Mouse (Mus musculus) embryo, embryonic 11 days (tissue): ENCODE data around the gene Gm11037.

Source experiments
- DNase-seq: peaks from one replicate; pipeline ENCODE4 v3.0.0-alpha.2; 2015

The Gm11037 gene

DNA sequence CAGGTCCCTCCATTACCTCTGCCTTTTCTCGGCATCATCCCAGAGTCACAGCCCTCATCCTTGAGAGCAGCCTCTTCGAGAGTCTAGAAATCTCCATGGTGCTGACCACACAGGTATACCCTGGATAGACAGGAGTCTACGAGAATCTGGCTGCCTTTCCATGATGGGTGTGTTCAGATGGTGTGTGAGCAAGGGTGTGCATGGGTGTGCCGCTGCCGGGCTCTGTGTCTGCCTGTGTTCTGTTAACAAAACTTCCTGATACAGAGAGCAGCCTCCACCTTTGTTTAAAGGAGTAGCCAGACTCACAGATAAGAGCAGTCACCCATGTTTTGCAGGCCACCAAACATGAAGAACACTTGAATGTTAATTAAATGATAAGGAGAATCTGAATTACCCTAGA lies 3.5 kb upstream of the Gm11037 start:
- no peak for DNase-seq

DNA sequence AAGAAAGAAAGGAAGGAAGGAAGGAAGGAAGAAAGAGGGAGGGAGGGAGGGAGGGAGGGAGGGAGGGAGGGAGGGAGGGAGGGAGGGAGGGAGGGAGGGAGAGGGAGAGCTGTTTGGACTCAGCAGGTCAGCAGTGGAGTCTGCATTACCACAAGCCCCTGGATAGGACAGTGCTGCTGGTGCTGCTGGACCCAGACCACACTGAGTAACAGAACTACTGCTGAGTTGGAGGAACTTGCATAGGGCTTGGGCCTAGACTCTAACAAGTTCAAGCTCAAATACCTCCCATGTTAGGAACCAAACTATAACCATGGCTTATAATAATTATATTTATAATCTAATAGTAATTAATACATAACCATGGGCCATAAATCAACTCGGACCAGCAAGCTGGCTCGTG lies 2.4 kb upstream of the Gm11037 start:
- no peak for DNase-seq

DNA sequence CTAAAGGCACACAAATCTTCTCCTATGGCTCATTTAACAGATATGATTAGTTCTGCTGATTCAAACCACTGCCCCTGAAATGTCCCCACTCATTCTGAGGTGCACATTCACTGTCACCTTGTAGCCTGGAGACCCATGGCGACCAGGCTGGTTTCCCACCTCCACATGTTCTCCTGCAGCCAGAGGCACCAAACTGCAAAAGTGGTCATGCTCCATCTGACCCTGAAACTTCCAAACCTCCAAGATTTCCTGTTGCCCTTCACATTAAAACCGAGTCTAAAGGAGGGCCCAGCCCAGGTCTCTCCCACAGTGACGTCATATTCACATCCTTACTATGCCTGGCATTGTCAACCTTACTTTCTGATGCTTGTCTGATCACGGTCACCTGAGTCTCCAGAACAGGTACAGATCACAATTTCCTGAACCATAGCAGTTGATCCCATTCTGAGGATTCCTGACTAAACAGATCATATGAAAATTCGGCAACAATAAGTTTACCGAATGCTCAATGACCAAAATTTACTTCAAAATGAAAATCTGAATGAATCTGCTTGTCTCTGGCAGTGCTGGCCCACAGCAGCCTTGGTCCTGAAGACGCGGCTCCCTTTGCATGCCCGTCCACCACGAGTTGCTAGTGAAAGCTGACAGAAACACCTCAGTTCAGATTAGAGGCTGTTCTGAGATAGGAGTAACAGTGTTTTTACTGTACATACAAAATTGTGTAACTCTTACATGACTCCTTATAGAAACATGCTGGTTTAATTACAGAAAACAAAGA lies 997 bp upstream of the Gm11037 start:
- no peak for DNase-seq

DNA sequence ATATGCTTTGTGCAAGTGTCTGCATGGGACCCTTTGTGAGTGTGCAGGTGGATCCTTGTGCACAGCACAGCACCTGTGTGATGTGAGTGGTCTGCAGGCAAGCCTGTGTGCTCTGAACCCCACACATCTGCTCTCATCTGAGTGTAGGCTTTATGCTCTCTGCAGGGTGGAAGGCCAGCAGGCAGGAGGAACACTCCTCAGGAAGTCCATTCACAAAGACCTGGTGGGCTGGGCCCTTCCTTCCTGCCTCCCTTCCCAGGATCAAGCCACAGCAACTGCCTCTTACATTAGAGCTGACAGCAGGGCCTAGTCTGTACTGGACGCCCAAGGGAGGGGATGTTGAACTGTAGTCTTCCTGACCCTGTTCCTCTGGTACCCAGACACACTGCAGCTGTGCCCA lies 1.1 kb downstream of the Gm11037 start:
- DNase-seq: no peak

DNA sequence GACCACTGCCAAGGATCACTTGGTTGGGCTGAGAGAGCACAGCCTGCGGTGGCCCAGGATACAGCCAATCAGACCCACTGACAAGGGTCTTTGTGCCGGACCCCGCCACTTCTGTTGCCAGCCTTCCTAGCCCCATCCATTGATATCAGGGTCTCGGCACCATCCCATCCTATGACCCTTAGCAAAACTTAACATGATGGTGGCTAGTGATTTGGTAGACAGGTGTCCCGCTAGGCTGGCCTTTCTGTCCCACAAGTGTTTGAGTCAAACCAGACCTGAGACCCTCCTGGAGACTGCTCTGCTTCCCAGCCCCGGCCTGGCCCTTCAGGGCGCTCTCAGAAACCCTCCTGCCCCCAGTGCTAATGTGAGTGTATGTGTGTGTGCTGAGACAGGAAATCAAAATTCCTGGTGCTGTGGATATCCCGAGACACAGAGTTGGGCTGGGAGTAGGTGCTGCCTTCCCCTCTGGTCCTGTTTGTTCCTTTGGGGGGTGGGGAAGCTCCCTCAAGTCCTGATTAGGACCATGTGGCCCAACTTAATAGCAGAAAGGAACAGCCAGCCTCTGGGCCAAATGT lies 1.6 kb downstream of the Gm11037 start:
- no peak for DNase-seq

DNA sequence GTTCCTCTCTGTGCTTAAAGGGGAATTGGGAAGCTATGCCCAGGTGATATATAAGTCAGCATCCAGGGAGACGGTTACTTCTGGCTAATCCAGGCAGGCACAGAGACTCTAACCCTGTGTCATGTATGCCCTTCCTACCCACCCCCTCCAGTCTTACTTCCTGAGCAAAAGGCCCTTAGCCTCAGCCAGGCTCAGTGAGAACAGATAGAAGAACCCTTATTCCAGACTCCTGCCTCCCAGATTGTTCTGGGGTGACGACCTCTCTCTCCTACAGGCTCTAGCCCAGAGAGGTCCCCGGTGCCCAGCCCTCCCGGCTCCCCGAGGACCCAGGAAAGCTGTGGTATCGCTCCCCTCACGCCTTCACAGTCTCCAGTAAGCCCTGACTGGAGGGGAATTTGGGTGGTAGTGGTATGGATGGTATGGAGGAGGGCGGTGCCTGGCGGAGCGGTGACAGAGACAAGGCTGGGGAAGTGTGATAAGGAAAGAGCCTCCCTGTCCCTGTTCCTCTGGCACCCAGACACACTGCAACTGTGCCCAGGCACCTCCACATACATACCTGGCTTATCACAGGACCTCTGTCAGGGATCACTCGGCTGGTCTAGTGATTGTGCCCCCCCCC lies 2.3 kb downstream of the Gm11037 start:
- no peak for DNase-seq

DNA sequence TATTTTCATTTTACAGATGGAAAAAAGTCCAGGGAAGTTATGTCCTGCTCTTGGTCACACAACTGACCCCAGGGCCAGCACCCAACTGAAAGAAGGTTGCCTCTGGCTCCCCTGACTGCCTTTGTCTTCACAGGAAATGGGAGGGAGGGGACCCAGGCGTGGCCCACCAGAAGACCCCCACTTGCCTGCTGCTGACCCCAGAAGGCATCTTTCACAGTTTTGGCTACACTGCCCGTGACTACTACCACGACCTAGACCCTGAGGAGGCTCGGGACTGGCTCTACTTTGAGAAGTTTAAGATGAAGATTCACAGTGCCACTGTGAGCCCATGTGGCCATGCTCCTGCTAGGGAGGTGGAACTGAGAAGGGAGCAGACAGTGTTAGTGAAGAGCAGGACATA lies 5.0 kb downstream of the Gm11037 start:
- DNase-seq: no peak

DNA sequence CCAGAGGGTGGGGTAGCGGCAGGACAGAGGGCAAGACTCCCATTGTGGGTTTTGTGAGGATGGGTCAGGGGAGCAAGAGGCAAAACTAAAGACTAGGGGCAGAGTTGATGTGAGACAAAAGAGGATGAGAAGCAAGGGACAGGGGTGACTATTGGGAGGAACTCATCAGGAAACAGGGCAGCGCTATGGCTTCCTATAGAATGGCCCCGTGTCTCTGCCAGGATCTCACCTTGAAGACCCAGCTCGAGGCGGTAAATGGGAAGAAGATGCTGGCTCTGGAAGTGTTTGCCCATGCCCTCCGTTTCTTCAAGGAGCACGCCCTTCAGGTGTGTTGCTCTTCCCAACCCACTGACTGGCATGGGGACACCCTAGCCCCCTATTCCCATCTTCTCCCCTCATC lies 5.5 kb downstream of the Gm11037 start:
- DNase-seq: no peak

DNA sequence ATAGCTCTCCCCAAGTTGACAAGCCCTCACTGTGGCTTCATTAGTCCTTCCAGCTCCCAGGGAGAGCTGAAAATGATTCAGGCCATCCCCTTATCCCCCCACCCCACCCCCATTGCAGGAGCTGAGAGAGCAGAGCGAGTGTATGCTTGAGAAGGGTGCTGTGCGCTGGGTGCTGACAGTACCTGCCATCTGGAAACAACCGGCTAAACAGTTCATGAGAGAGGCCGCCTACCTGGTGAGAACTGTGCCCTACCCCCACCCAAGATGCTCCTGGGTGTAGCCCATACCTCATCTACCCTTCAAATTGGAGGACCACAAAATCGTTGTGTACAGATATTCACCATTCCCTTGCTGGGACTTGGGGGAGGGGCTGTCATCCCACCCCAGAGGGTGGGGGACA lies 6.0 kb downstream of the Gm11037 start:
- DNase-seq: no peak

DNA sequence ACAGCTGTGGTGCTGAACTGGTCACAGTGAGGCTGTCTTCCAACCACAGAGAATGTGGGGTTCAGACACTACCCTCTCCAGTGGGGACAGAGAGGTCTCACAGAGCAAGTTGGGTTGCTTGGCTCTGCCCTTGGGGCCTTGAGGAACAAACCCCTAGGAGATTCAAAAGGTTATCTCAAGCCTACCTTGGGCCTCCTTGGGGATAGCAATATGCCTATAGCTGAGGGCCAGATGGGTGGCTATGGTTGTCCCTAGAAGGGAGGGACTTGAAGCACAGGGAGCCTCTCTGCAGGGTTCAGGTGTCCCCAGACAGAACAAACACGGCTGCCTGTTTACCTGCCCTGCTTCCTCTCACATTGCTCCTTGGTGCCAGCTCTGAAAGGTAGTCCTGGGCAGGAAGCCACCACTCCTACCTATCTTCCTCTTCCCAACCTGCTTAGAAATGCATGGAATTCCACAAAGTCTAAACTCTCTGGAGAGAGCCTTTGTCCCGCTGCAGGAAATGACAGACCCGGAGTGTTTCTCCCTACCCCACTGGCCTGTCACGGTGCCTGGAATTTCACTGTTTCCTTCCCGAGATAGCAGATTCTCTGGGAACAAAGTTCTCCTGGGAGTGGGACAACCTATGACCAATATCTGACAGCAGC lies 6.7 kb downstream of the Gm11037 start:
- no peak for DNase-seq

DNA sequence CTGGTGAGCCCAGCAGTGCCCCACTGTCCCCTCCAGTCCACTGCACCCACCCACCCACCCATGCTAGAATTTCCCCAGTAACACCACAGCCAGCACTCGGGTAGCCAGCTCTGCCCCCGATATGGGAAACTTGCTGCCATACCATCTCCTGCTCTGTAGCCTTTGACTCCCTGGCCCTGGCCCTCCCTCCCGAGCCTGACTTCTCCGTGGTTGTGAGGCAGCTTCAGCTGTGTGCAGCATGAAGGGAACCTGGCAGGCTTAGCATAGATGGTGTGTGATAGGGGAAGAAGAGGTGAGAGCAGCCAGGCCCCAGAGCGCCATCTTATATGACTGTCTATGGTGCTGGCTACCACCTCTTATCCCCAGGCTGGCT lies 7.2 kb downstream of the Gm11037 start:
- no peak for DNase-seq

DNA sequence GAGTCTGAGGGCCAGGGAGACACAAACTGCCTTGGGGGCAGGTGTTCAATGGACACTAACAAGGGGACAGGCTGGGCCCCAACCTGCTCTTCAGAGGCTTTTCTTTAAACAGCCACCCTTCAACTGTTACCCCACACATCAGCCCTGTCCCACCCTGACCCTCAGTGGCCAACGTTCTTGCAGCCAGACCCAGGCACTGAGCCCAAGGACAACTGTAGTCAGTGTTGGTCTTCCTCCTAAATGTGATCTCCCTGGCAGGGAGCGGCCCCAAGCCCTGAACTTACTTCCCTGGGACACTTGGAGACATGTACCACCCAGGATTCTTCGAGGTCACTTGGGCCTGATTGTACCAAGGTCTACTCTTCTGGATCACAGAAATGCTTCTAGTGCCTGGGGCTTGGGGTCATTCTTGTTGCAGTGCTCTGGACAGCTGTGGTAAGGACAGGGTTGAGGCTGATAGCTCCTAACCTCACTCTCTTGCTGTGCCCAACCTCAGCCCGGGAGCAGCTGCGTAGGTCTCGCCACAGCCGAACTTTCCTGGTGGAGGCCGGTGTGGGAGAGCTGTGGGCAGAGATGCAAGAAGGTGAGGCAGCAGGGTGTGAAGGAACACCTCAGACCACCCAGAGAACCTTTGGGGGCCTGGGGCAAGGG lies 8.2 kb downstream of the Gm11037 start:
- DNase-seq: no peak

DNA sequence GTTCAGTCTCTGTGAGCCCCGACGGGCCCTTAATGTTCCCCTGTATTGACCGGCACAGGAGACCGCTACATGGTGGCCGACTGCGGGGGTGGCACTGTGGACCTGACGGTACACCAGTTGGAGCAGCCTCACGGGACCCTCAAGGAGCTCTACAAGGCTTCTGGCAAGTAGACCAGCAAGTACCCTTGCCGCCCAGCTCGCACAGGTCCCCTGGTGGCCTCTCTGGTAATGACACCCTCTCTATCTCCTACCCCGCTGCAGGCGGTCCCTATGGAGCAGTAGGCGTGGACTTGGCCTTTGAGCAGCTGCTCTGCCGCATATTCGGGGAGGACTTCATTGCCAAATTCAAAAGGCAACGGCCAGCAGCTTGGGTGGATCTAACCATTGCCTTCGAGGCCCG lies 9.3 kb downstream of the Gm11037 start:
- DNase-seq: peak; percentile 77

DNA sequence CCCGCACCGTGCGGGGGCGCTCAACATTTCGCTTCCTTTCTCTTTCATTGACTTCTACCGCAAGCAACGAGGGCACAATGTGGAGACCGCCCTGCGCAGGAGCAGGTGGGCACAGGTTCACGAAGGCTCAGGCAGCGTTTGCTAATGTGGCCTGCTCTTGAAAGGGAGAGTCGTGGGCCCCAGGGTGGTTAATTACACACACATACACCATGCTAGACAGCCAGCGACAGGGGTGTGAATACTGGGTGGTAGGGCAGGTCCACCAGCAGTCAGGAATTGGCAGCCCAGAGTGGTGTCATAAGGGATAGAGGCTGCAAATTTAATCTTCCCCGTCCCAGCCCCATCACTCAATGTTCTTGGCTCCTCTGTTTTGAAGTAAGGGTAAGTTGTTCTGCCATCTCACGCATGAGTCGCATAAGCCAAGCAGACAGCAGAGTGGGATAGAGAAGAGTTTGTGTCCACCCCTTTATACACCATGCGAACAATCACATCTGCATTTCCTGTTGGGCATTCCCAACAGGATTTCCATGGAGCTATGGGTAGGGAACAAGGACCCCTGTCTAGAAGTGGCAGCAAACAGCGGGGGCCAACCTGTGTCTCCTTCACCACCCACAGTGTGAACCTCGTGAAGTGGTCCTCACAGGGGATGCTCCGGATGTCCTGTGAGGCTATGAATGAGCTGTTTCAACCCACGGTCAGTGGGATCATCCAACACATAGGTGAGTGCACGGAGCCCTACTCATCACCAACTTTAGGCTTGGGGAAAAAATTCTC lies 9.9 kb downstream of the Gm11037 start:
- no peak for DNase-seq

DNA sequence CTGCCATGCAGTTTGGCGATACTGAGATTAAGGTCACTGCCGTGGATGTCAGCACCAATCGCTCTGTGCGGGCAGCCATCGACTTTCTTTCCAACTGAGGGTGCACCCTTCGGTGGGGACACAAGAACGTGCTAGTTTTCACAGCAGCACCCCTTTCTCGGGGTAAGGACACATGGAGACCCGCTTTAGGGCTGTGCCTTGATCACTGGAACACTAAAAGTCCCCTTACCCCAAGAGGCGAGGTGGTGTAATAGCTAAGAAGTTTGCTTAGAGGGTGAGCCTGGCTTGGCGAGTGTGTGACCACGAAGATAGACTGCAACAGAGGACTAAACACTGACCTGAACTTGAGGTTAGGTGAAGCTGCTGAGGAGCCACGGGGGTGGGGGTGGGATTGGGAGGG lies 11.8 kb downstream of the Gm11037 start:
- DNase-seq: no peak

DNA sequence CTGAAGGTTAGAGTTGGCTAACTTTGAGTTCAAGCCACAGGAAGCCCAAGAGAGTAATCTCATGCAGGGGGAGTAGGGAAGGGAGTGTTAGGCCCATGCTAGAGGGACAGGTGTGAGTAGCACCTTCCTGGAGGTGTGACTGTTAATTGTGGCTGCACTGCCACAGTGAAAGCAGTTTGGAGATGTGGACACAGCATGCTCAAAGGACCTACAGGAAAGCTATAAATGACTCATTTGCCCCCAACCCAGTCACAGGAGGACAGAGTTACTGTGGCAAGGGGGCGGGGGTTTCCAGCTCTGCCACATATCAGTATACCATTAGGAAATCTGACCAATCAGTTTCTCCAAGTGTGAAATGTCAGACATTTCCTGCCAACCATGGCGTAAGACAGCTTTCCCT lies 12.2 kb downstream of the Gm11037 start:
- DNase-seq: no peak

DNA sequence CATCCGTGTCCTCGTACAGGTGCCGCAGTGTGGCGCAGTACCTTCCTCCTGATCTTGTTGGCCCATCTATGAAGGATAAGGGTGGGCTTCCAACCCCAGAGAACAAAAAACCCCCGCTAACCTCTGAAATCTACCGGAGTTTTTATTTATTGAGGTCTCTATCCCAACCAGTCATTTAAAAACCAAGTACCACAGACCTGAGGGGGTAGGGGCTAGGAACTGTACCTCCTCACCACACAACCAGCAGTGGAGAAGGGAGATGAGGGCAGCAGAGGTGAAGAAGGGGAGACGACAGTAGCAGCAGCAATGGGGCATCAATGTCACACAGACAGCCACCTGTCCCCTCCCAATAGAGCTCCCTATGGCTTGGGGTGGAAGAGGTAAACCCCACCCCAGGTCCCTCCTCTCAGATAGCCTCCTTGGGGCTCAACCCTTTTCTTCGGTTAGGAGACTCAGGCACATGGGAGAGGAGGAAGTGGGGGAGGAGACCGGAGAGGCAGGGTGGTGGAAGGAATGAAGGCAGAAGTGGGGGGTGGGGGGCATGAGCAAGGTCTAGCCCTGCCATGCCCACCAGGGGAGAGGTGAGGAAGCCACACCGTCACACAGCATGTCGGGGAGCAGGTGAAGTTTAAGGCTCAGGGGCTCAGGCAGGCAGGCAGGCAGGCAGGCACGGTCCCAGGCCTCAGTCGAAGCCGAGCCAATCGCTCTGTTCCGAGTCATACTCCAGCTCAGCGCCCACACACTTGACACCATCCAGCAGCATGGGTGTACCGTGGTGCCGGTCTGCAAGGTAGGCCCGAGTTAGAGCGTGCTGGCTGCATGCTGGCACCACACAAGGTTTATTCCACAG lies 13.1 kb downstream of the Gm11037 start:
- no peak for DNase-seq

DNA sequence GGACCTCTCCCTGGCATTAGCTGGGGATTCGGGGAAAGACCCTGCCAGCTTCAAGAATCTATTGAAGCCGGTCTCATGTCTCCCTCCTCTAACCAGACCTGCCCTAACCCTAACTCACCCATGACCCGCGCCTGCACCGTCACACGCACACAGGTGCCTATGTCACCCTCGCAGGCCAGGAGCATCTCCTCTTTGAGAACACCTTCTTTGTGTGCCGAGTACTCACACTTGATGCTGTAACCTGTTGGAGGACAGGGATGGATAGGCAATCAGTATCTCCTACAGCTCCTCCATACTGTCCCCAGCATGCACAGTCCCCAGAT lies 13.7 kb downstream of the Gm11037 start:
- DNase-seq: no peak

DNA sequence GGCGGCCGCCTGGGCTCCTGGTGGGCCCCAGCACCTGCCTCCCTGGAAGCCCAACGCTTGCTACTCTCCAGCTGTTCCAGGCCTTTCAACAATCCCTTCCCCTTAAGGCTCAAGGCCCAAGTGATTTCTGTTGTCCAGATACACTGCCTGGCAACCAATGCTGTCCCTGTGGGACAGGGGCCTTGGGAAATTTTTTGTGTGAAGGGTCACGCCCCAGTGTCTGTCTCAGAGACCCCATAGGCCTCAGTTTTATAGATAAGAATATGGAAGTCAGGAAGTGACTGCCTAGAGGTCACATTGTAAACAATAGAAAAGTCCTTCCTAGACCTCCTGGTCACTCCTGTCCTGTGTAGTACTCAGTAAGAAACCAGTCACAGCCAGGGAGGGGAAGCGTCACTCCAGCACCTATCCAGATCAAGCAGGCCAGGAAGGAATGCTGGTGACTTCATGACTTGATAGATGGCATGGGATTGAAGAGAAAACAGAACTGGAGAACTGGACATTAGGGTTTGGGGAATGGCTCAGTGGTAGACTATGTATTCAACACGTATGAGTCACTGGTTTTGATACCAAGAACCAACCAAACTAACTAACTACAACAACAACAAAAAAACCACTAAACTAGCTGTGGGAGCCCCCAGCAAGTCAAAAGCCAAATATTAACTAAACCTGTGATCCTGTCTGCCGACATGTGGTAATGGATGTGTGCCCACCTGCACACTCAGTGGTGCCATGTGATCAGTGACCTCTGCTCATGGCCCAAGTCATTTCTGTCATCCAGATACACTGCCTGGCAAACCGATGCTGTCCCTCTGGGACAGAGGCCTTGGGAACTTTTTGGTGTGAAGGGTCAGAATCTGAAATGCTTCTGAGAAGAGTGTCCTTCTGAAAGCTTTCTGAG lies 15.3 kb downstream of the Gm11037 start:
- no peak for DNase-seq

DNA sequence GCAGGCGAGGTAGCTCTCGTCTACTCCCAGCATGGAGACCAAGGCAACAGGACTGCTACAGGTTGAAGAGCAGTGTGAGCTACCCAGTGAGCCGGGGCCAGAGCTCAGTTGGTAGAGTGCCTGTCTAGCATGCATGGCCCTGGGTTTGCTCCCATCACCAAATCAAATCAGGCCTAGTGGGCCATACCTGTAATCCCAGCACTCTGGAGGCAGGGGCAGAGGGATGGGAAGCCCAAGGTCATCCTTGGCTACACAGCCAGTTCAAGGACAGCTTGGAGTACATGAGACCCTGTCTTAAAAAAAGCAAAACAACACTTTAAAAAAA lies 15.9 kb downstream of the Gm11037 start:
- DNase-seq: no peak

DNA sequence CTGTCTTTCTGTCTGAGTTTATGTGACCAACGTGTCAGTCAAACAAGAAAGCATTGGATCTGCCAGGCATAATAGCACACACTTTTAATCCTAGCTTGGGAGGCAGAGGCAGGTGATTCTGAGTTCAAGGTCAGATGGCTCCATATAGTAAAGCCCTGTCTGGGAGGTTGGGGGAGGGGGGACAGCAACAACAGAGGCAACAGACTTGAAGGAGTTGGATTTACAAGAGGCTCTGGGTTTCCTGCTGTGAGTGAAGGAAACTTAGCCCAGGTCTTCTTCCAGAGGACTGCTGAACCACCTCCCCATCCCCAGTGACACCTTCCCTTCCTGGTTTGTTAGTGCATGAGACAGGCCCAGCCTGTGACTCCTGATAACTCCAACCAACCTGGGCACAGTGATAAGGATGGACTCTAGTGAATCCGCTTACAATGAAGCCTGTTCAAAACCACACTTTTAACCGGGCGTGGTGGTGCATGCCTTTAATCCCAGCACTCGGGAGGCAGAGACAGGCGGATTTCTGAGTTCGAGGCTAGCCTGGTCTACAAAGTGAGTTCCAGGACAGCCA lies 19.0 kb downstream of the Gm11037 start:
- no peak for DNase-seq
